Mouse (Mus musculus) olfactory bulb, adult 2 months (tissue): ENCODE data around the gene Ist1.

Experiments
- CTCF ChIP-seq: fragments of 200-500 bp; IDR thresholded peaks from 2 replicates; pipeline ENCODE4 v1.5.1; 2012; ENCODE audit warnings: low read depth, mild to moderate bottlenecking, low read length, moderate library complexity; ENCODE audit not compliant: insufficient read depth
- POLR2A ChIP-seq: fragments of 200-500 bp; IDR thresholded peaks from 2 replicates; pipeline ENCODE4 v1.6.1; 2012; ENCODE audit warnings: mild to moderate bottlenecking, low read depth, low read length, moderate library complexity; ENCODE audit not compliant: insufficient read depth

DNA sequence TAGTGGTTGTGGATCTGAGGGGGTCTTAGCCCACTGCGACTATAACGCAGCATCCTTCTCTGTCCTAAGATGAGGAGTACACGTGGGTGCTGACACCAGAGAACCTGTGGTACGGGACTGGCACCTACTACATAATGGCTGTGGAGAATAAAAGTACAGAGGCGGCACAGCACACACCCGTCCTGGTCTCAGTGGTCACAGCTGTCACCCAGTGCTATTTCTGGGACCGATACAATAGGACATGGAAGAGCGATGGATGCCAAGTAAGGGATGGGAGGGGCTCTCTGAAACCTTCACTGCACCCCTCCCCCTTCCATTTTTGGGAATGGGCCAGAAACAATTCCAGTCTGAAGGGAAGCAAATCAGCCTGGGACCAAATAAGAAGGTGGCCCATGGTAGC, 57.9 kb downstream of the Ist1 start:
- TF ChIP-seq CTCF: no peak
- TF ChIP-seq POLR2A: no peak
